Mouse (Mus musculus) lung, adult 18-20 months (tissue): ENCODE data around the gene 2210016L21Rik.
"Not testable (repeated sequence)": the region's sequence is repeated elsewhere in the genome, so short reads cannot be mapped to it uniquely, and the experiment has no call there.

Source experiments
- DNase-seq, 2 experiments: peaks; one replicate each; pipeline ENCODE4 v3.0.0; 2022; ENCODE audit warnings: mixed read lengths in 2 of 2

The 2210016L21Rik gene

GRCm38 (mm10) chr5:114942074-114942765 is at the start of gene 2210016L21Rik:
2210016L21Rik (plus strand) TSS chr5:114942158.
- DNase-seq = peak; percentile 86 to 90

- no peak for DNase-seq
These were observed 46.4 kb upstream of the 2210016L21Rik start for GRCm38 (mm10) chr5:114895542-114895941.

- no peak for DNase-seq
These were observed 45.1 kb upstream of the 2210016L21Rik start, which contains the start of gene Oasl2 for GRCm38 (mm10) chr5:114896688-114897373. Oasl2 (plus strand) TSS chr5:114896936.

- peak; percentile 27 to 45 for DNase-seq
These were observed 44.6 kb upstream of the 2210016L21Rik start for GRCm38 (mm10) chr5:114897374-114897793.

GRCm38 (mm10) chr5:114898857-114899256 is 43.1 kb upstream of the 2210016L21Rik start:
- no peak for DNase-seq

- DNase-seq = peak; percentile 22 to 28
These were observed 39.5 kb upstream of the 2210016L21Rik start for GRCm38 (mm10) chr5:114902413-114902812.

GRCm38 (mm10) chr5:114908598-114909305 is 33.2 kb upstream of the 2210016L21Rik start:
- DNase-seq = no peak

GRCm38 (mm10) chr5:114913686-114914085 is 28.3 kb upstream of the 2210016L21Rik start:
- no peak for DNase-seq

- DNase-seq = no peak
These were observed 27.1 kb upstream of the 2210016L21Rik start for GRCm38 (mm10) chr5:114914855-114915254.

GRCm38 (mm10) chr5:114915854-114916253 is 26.1 kb upstream of the 2210016L21Rik start:
- DNase-seq = no peak

GRCm38 (mm10) chr5:114916777-114917176 is 25.2 kb upstream of the 2210016L21Rik start:
- peak in 1 of 2 experiments; percentile 8 for DNase-seq

GRCm38 (mm10) chr5:114917357-114917756 is 24.6 kb upstream of the 2210016L21Rik start:
- DNase-seq = not testable (repeated sequence)

GRCm38 (mm10) chr5:114921551-114922365 is 20.2 kb upstream of the 2210016L21Rik start:
- DNase-seq = peak; percentile 44 to 47

- no peak for DNase-seq
These were observed 19.6 kb upstream of the 2210016L21Rik start for GRCm38 (mm10) chr5:114922366-114922731.

- peak; percentile 47 to 48 for DNase-seq
These were observed 18.9 kb upstream of the 2210016L21Rik start, which contains the start of gene Oasl1 for GRCm38 (mm10) chr5:114922998-114923473. Oasl1 (plus strand) TSS chr5:114923240.

- DNase-seq = no peak
These were observed 15.7 kb upstream of the 2210016L21Rik start for GRCm38 (mm10) chr5:114926153-114926684.

GRCm38 (mm10) chr5:114926753-114927152 is 15.2 kb upstream of the 2210016L21Rik start:
- no peak for DNase-seq

GRCm38 (mm10) chr5:114931626-114932025 is 10.3 kb upstream of the 2210016L21Rik start:
- DNase-seq = no peak

GRCm38 (mm10) chr5:114933206-114933605 is 8.8 kb upstream of the 2210016L21Rik start:
- no peak for DNase-seq

GRCm38 (mm10) chr5:114935838-114936237 is 6.1 kb upstream of the 2210016L21Rik start:
- no peak for DNase-seq

- not testable (repeated sequence) for DNase-seq
These were observed 820 bp upstream of the 2210016L21Rik start for GRCm38 (mm10) chr5:114941138-114941537.

- DNase-seq = no peak
These were observed 790 bp downstream of the 2210016L21Rik start for GRCm38 (mm10) chr5:114942766-114943130.
